Mouse (Mus musculus) T-cell, adult 66 days (primary cell): ENCODE data around the gene Plb1. TPM values are rescaled to one million over a fixed set of nuclear protein-coding genes. Genes with fewer than 3 reads are reported as not detected.

Experiments
- total RNA-seq, 2 experiments: library from RNA; stranded (reverse); gene quantifications; 3 replicates in 1 of 2; 4 replicates in 1 of 2; pipeline ENCODE4 v1.2.4; 2023

Plb1 gene
- total RNA-seq = not detected

DNA sequence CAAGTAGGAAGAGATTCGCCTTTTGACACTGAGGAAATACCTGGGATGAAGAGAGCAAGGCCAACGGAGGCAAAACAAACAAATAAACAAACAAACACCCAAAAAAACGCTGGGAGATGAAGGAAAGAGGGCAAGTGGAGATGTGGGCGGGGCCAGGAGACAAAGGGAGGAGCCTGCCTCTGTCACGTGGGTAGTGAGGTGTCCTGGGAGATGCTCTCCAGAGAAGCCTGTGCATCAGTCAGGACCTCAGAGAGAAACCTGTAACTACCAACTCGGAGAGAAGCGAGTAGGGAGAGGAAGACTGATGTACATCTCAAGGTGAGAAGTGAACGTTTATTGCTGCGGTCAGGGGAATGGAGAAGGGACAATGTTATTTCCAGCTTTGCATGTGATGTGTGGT lies at the start of gene Plb1:
TSS of gene Plb1 (plus strand) at position 235 of the 400 bp plus-strand sequence.

Other genes with a start within 250 kb of the Plb1 start
- 100 to 1,000 TPM in 1 of 2 experiments, 10 to 100 TPM in 1; 87.8 to 112 TPM for gene Fosl2, start 96.9 kb upstream of the Plb1 start, total RNA-seq
- gene Ppp1cb, start 226.1 kb downstream of the Plb1 start, total RNA-seq = 100 to 1,000 TPM; 200 to 203 TPM